Mouse (Mus musculus) testis, adult 2 months (tissue): ENCODE data around the gene Shroom1. TPM values are rescaled to one million over a fixed set of nuclear protein-coding genes. Genes with fewer than 3 reads are reported as not detected.
"Not testable (repeated sequence)": the region's sequence is repeated elsewhere in the genome, so short reads cannot be mapped to it uniquely, and the experiment has no call there.

Source experiments
- H3K27ac ChIP-seq: fragments of 200-500 bp; 2 replicates; pipeline ENCODE4 v1.5.1; 2012; ENCODE audit warnings: low read depth, low read length; ENCODE audit not compliant: control insufficient read depth, insufficient read depth
- H3K27me3 ChIP-seq: fragments of 200-500 bp; 2 replicates; pipeline ENCODE4 v1.6.1; 2012; ENCODE audit warnings: mild to moderate bottlenecking, low read length, moderate library complexity; ENCODE audit not compliant: control insufficient read depth, insufficient read depth
- H3K36me3 ChIP-seq: fragments of 200-500 bp; 2 replicates; pipeline ENCODE4 v1.6.1; 2012; ENCODE audit warnings: mild to moderate bottlenecking, low read length; ENCODE audit not compliant: control insufficient read depth, insufficient read depth
- H3K4me1 ChIP-seq: fragments of 200-500 bp; 2 replicates; pipeline ENCODE4 v1.6.1; 2012; ENCODE audit warnings: low read length; ENCODE audit not compliant: control insufficient read depth, insufficient read depth
- H3K4me3 ChIP-seq: fragments of 200-500 bp; 2 replicates; pipeline ENCODE4 v1.5.1; 2012; ENCODE audit warnings: low read depth, mild to moderate bottlenecking, low read length, moderate library complexity, mixed read lengths; ENCODE audit not compliant: control insufficient read depth
- CTCF ChIP-seq: fragments of 200-500 bp; IDR thresholded peaks from 2 replicates; pipeline ENCODE4 v1.5.1; 2012; ENCODE audit warnings: low read depth, mild to moderate bottlenecking, inconsistent platforms, low read length, moderate library complexity; ENCODE audit not compliant: control insufficient read depth, insufficient read depth, insufficient replicate concordance
- POLR2A ChIP-seq: fragments of 200-500 bp; IDR thresholded peaks from 2 replicates; pipeline ENCODE4 v1.6.1; 2012; ENCODE audit warnings: low read depth, mild to moderate bottlenecking, inconsistent platforms, low read length, moderate library complexity; ENCODE audit not compliant: control insufficient read depth
- polyA plus RNA-seq: library from polyadenylated mRNA; depleted of rRNA; stranded (reverse); fragments of >200 nt; gene quantifications from 2 replicates; pipeline ENCODE4 v1.2.3, GENCODE M21; 2012

Shroom1 gene
- polyA plus RNA-seq, 1 experiment, result 0.41 TPM

GRCm38 (mm10) chr11:53425711-53426255 lies 31.2 kb upstream of the Shroom1 start:
- TF ChIP-seq CTCF (no peak), POLR2A (no peak)
- Histone ChIP-seq H3K4me3 (no peak overlapping the region), H3K27ac (no peak overlapping the region), H3K36me3 (no peaks in the 10 kb centered on the region), H3K27me3 (no peaks in the 10 kb centered on the region), H3K4me1 (peaks cover 4% of the 10 kb centered on the region)

- H3K4me3 ChIP-seq, H3K36me3 ChIP-seq, H3K27ac ChIP-seq, H3K4me1 ChIP-seq, H3K27me3 ChIP-seq: not testable (repeated sequence)
Observed at GRCm38 (mm10) chr11:53426914-53427313, 30.1 kb upstream of the Shroom1 start.

GRCm38 (mm10) chr11:53427993-53428715 lies 28.9 kb upstream of the Shroom1 start:
- no peaks in the 10 kb centered on the region for H3K27me3 ChIP-seq

GRCm38 (mm10) chr11:53428716-53429057 lies 28.3 kb upstream of the Shroom1 start:
- TF ChIP-seq POLR2A (no peak), CTCF (no peak)
- no peaks in the 10 kb centered on the region for H3K27me3 ChIP-seq
- H3K4me3 ChIP-seq, result no peak overlapping the region
- H3K36me3 ChIP-seq, result no peaks in the 10 kb centered on the region
- peaks cover 7% of the 10 kb centered on the region for H3K4me1 ChIP-seq
- H3K27ac ChIP-seq, result no peak overlapping the region

More at GRCm38 (mm10) chr11:53427993-53428715, 28.9 kb upstream of the Shroom1 start:
- no peak for TF ChIP-seq CTCF
- no peak for TF ChIP-seq POLR2A
- Histone ChIP-seq H3K4me1 (peaks cover 7% of the 10 kb centered on the region), H3K27ac (no peak overlapping the region), H3K36me3 (no peaks in the 10 kb centered on the region), H3K4me3 (no peak overlapping the region)

GRCm38 (mm10) chr11:53429182-53429581 lies 27.8 kb upstream of the Shroom1 start:
- no peak for TF ChIP-seq POLR2A
- TF ChIP-seq CTCF, result no peak
- peak overlapping the region; percentile 52; the same call in 1 of the 2 replicates for H3K27ac ChIP-seq
- H3K4me1 ChIP-seq, result peaks cover 7% of the 10 kb centered on the region
- peak overlapping the region; percentile 68 for H3K4me3 ChIP-seq
- no peaks in the 10 kb centered on the region for H3K27me3 ChIP-seq
- no peaks in the 10 kb centered on the region for H3K36me3 ChIP-seq

GRCm38 (mm10) chr11:53430300-53430669 lies 26.7 kb upstream of the Shroom1 start:
- Histone ChIP-seq H3K4me1 (peaks cover 7% of the 10 kb centered on the region), H3K4me3 (peak overlapping the region; percentile 94), H3K27ac (peak overlapping the region; percentile 90), H3K36me3 (no peaks in the 10 kb centered on the region), H3K27me3 (no peaks in the 10 kb centered on the region)
- TF ChIP-seq CTCF (no peak), POLR2A (no peak; the same call in 1 of the 2 replicates)

GRCm38 (mm10) chr11:53430670-53431346 lies 26.2 kb upstream of the Shroom1 start, which contains the start of the genes Uqcrq and Gdf9:
Gene Uqcrq (minus strand): TSS chr11:53430831.
Gene Gdf9 (plus strand): TSS chr11:53431023.
- Histone ChIP-seq H3K36me3 (no peaks in the 10 kb centered on the region), H3K27ac (peak within 1 kb of the TSS; percentile 91), H3K4me1 (peaks cover 7% of the 10 kb centered on the region), H3K27me3 (no peaks in the 10 kb centered on the region), H3K4me3 (peak within 1 kb of the TSS; percentile 94)
- TF ChIP-seq CTCF (no peak), POLR2A (peak; percentile 66)

- Histone ChIP-seq H3K36me3 (no peaks in the 10 kb centered on the region), H3K27ac (peak overlapping the region; percentile 91), H3K4me1 (peaks cover 7% of the 10 kb centered on the region), H3K27me3 (no peaks in the 10 kb centered on the region), H3K4me3 (peak overlapping the region; percentile 94)
- TF ChIP-seq CTCF (no peak), POLR2A (no peak)
Observed at GRCm38 (mm10) chr11:53431347-53432056, 25.5 kb upstream of the Shroom1 start.
